Mouse (Mus musculus) small intestine, adult 2 months (tissue): ENCODE measurements around the gene Ptprd. TPM values are rescaled to one million over a fixed set of nuclear protein-coding genes. Genes with fewer than 3 reads are reported as not detected.

Experiments
- H3K27ac ChIP-seq: fragments of 200-500 bp; 2 replicates; pipeline ENCODE4 v1.5.1; 2012; ENCODE audit warnings: low read depth, low read length, control low read depth, inconsistent platforms; ENCODE audit not compliant: insufficient read depth
- H3K27me3 ChIP-seq: fragments of 200-500 bp; 2 replicates; pipeline ENCODE4 v1.6.1; 2012; ENCODE audit warnings: mild to moderate bottlenecking, moderate library complexity, low read length, inconsistent platforms; ENCODE audit not compliant: control insufficient read depth, insufficient read depth
- H3K36me3 ChIP-seq: fragments of 200-500 bp; 2 replicates; pipeline ENCODE4 v1.6.1; 2012; ENCODE audit warnings: mild to moderate bottlenecking, low read length, control low read depth, inconsistent platforms; ENCODE audit not compliant: control insufficient read depth, insufficient read depth
- H3K4me1 ChIP-seq: fragments of 200-500 bp; 2 replicates; pipeline ENCODE4 v1.6.1; 2012; ENCODE audit warnings: low read length, inconsistent platforms, mixed read lengths; ENCODE audit not compliant: control insufficient read depth, insufficient read depth, insufficient read length
- H3K4me3 ChIP-seq: fragments of 200-500 bp; 2 replicates; pipeline ENCODE4 v1.5.1; 2012; ENCODE audit warnings: low read depth, mild to moderate bottlenecking, control low read depth, inconsistent platforms, low read length, moderate library complexity
- CTCF ChIP-seq: fragments of 200-500 bp; IDR thresholded peaks from 2 replicates; pipeline ENCODE4 v1.5.1; 2012; ENCODE audit warnings: low read depth, mild to moderate bottlenecking, control low read depth, inconsistent platforms, low read length, moderate library complexity, mixed read lengths; ENCODE audit not compliant: insufficient replicate concordance, insufficient read length; ENCODE audit errors: extremely low read depth
- POLR2A ChIP-seq: fragments of 200-500 bp; IDR thresholded peaks from 2 replicates; pipeline ENCODE4 v1.6.1; 2012; ENCODE audit warnings: low read depth, mild to moderate bottlenecking, control low read depth, inconsistent platforms, low read length, moderate library complexity
- WGBS: fragments of 180-500 bp; shearing (Covaris S2); methylation state at CpG from one replicate; pipeline ENCODE4 v1.1.7; 2018; 5-methylcytosine and 5-hydroxymethylcytosine counted together
- polyA plus RNA-seq: library from polyadenylated mRNA; depleted of rRNA; stranded (reverse); fragments of >200 nt; gene quantifications from 2 replicates; pipeline ENCODE4 v1.2.3, GENCODE M21; 2012

The Ptprd gene
- polyA plus RNA-seq, 1 experiment: 1.5 TPM

DNA sequence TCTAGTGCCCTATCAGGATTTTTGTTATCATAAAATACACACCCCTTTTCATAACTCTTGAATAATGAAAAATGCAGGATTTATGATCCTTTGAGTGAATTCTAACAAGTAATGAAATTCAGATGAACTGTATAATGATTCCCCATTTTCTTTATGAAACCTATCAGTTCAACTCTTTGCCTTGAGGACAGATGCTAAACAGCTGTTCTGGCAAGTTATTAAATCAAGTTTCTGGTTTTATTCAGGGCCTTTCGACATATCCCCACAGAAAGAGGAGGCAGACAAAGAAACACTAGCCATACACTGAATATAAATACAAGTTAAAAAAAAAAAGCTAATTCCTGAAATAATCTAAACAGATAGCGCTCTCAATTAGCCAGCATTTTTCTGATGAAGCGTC, 1914.4 kb downstream of the Ptprd start:
- Histone ChIP-seq H3K27ac (no peak overlapping the region), H3K4me1 (no peaks in the 10 kb centered on the region), H3K27me3 (no peaks in the 10 kb centered on the region), H3K36me3 (no peaks in the 10 kb centered on the region), H3K4me3 (no peak overlapping the region)
- WGBS: 87% methylated on average over 3 of the region's 3 CpGs
- TF ChIP-seq POLR2A (no peak), CTCF (no peak)

DNA sequence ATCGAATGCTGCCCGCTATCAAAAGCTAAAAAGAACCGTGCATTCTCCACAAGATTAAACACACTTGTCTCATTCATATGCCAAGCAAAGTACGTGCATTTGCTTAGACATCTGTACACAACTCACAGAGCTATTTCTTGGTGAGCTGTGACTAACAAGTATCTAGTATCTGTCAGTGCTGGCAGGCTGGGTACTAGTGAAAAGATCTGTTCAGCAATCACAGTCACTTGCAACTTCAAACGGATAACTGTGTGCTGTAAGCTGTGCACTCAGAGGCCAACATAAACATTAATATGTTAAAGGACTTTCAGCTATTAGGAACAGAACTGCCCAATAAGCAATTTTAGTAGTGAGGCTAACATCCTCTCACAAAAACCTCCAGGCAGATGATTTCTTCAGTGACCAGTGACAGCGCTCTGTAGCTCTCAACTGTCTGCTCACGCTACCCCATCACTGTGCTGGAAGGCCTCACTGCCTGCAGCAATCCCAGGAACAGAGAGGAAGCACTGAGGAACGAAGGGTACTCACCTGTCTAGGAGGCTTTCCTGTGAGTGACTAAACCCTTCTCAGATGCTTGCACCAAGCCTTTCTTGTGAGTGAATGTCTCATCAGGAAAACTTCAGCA, 1918.9 kb downstream of the Ptprd start:
- no peak overlapping the region for H3K27ac ChIP-seq
- no peaks in the 10 kb centered on the region for H3K4me1 ChIP-seq
- no peaks in the 10 kb centered on the region for H3K36me3 ChIP-seq
- no peaks in the 10 kb centered on the region for H3K27me3 ChIP-seq
- whole genome bisulfite sequencing: 91% methylated on average over 8 of the region's 8 CpGs
- H3K4me3 ChIP-seq: no peak overlapping the region
- TF ChIP-seq CTCF: no peak
- no peak for TF ChIP-seq POLR2A

DNA sequence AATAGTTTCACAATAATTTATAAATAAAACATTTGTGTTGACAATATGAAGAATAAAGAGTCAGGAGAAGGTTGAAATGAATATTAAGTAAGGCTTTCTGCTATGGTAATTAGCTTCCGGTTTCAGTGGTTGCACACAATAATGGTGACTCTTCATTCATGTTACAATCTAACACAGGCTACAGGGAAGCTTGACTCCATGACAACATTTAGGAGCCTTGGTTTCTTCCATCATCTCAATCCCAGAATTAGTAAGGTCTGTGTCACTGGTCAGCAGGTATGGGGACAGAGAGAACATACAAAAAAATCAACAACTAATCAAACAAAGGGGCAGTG, 1921.3 kb downstream of the Ptprd start:
- Histone ChIP-seq H3K4me3 (no peak overlapping the region), H3K27me3 (no peaks in the 10 kb centered on the region), H3K27ac (no peak overlapping the region), H3K36me3 (no peaks in the 10 kb centered on the region), H3K4me1 (no peaks in the 10 kb centered on the region)
- WGBS: 94% methylated on average over 1 of the region's 1 CpGs
- TF ChIP-seq POLR2A: no peak
- no peak for TF ChIP-seq CTCF

DNA sequence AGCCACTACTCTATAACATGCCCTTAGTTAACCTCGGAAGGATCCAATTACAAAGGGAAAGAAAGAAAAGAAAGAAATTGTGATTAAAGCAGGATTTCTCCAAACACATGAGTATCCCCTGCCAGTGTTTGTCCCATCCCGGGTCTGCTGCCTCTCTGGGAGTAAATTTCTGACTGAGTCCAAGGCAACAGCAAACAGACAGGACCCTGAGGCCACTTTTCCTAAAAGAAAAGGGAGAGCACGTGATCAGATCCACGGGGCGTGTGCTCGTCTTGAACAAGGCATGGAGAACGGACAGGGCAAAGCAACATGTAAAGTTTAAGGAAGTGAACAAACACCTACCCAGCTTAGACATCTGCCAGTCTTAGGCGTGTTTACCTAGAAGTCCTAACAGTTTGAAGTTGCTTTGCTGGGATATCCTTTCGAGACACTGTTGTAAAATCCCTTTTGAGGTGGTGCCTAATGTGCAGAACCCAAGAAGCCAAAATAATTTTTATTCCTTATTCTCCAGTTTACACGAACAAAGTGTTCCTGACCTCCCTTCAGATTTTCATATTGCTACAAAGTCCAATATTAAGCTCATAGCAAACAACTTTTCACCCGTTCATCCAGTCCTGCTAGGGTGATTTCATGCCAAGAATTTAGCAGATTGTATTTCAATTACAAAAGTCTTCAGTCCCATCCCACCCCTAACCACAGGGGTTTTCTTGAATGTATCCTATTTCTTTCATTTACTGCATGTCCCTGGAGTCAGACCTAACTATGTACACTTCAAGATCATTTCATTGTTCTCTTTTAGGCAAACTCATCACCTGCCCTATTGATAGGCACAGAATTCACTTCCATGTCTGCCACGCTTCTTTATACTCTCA, 1921.9 kb downstream of the Ptprd start:
- WGBS: 31% methylated on average over 12 of the region's 12 CpGs
- TF ChIP-seq POLR2A (no peak), CTCF (no peak)
- no peak overlapping the region for H3K4me3 ChIP-seq
- no peaks in the 10 kb centered on the region for H3K27me3 ChIP-seq
- no peak overlapping the region for H3K27ac ChIP-seq
- H3K4me1 ChIP-seq: no peaks in the 10 kb centered on the region
- H3K36me3 ChIP-seq: no peaks in the 10 kb centered on the region

DNA sequence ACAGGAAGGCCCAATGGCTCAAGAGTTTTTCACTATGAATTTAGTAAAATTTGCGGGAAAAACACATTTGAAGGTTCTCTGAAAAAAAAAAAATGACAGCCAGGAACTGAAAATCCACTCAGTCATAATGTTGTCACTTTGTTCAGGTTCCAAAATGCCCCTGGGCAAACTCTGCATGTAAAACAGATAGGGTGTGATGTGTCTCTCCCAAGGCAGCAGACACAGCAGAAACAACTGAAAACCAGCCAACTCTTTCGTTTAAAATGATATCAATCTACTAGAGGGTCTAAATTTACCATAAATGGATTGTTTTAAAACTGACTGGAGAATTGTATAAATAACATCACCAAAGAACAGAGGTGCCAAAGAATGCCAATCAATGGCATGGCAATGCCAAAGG, 1925.7 kb downstream of the Ptprd start:
- no peak overlapping the region for H3K27ac ChIP-seq
- no peaks in the 10 kb centered on the region for H3K36me3 ChIP-seq
- WGBS: 64% methylated on average over 2 of the region's 2 CpGs
- no peak overlapping the region for H3K4me3 ChIP-seq
- TF ChIP-seq CTCF: no peak
- TF ChIP-seq POLR2A: no peak
- H3K4me1 ChIP-seq: no peaks in the 10 kb centered on the region; the same call in 1 of the 2 replicates
- no peaks in the 10 kb centered on the region for H3K27me3 ChIP-seq

DNA sequence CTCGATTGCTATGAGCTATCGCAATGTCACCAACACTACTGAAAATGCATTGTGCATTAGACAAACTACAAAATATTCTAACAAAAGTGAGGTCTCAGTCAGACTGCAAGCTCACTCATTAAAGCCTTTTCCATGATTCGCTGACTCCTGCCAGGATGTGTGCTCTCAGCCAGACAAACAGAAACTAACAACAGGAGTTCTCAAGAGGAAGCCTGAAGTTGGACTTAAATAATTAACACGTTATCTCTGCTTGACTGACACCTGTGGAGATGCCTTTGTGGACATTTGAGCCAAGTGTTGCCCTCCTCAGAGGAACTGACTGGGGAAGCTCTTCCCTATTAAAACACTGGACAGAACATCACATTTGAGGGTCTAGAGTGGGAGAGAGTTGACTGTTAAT, 1928.9 kb downstream of the Ptprd start:
- 57% methylated on average over 4 of the region's 4 CpGs for WGBS
- no peak overlapping the region for H3K4me3 ChIP-seq
- no peaks in the 10 kb centered on the region for H3K27me3 ChIP-seq

DNA sequence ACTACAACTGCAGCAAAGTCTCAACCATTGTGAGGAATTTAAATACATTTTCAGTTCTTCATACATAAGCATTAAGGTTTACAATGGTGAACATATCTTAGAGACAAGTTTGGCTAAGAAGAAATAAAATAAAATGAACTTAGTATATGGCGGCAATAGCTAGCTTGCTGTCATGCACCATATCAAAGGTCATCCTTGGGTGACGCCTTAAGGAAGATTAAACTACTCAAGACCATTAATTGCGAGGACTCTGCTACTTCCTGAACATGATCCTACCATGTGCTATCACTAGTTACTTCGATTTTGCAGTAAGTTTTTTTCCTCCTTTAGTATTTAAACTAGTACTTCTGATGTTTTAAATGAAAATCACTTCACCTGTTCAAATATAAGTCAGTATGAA, 1949.0 kb downstream of the Ptprd start:
- Histone ChIP-seq H3K4me1 (peaks cover 7% of the 10 kb centered on the region; the same call in 1 of the 2 replicates), H3K4me3 (no peak overlapping the region), H3K36me3 (no peaks in the 10 kb centered on the region), H3K27ac (no peak overlapping the region), H3K27me3 (no peaks in the 10 kb centered on the region)
- TF ChIP-seq POLR2A (no peak), CTCF (no peak)
- WGBS: 32% methylated on average over 4 of the region's 4 CpGs

More for the DNA sequence above, 1928.9 kb downstream of the Ptprd start:
- H3K27ac ChIP-seq: no peak overlapping the region
- peaks cover 3% of the 10 kb centered on the region; the same call in 1 of the 2 replicates for H3K4me1 ChIP-seq
- TF ChIP-seq POLR2A: no peak
- TF ChIP-seq CTCF: no peak
- no peaks in the 10 kb centered on the region for H3K36me3 ChIP-seq
